Mouse (Mus musculus): ENCODE results near the gene Chrm3. TPM values are rescaled to one million over a fixed set of nuclear protein-coding genes. Genes with fewer than 3 reads are reported as not detected.

The Chrm3 gene
- polyA plus RNA-seq, 1 experiment = 2.6 TPM

- H3K4me1 ChIP-seq (ENCODE audit: control insufficient read depth, insufficient read depth, insufficient read length, low read length) = no peaks in the 10 kb centered on the region
- H3K4me3 ChIP-seq (ENCODE audit: low read depth, low read length) = no peak overlapping the region
- no peak overlapping the region for H3K27ac ChIP-seq (ENCODE audit: insufficient read depth, low read depth, low read length)
- TF ChIP-seq CTCF (IDR thresholded peaks at IDR 0.05; ENCODE audit: extremely low read depth, insufficient read length, insufficient replicate concordance, low read depth, low read length) (no peak), POLR2A (IDR thresholded peaks at IDR 0.05; ENCODE audit: low read depth, low read length) (no peak)
- 83% methylated on average over 8 of the region's 8 CpGs for WGBS
- no peaks in the 10 kb centered on the region for H3K27me3 ChIP-seq (ENCODE audit: control insufficient read depth, insufficient read depth, low read length)
- no peaks in the 10 kb centered on the region for H3K36me3 ChIP-seq (ENCODE audit: control insufficient read depth, insufficient read depth, low read length)
Observed at GRCm38 (mm10) chr13:10053301-10053889, 307.3 kb downstream of the Chrm3 start.

DNA sequence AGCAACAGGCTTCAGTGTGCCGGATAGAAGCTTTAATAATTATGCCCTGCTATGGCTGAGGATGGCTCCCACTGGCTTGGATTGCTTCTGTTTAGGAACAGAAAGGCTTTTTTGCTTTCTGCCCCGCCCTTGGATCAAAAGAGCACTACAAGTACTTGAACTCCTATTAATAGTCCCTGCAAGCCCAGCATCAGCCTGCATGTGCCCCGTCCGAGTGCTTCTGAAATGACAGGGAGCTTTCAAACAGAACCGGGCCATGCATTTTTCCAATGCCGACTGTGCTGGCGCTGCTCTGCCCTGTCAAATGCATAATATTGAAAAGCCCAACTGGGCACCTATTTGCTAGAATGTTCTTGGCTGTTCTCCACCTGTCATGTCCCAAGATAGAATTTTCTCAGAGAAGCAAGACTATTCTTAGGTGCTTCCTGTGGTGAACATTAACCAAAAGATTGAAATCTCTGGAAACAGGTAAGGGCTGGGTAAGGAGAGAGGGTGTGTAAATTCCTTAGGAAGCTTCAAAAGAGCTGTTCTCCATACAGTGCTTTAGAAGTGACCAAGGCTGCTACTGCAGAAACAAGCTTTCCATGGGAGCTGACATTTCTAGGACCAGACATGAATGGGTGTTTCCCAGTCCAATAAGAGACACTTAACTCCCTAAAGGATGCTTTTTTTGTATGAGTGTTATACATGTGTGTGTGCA lies 314.8 kb downstream of the Chrm3 start:
- 19% methylated on average over 7 of the region's 7 CpGs for WGBS
- no peak overlapping the region for H3K4me3 ChIP-seq (ENCODE audit: low read depth, low read length)
- no peak overlapping the region for H3K27ac ChIP-seq (ENCODE audit: insufficient read depth, low read depth, low read length)
- peaks cover 3% of the 10 kb centered on the region; the same call in 1 of the 2 replicates for H3K4me1 ChIP-seq (ENCODE audit: control insufficient read depth, insufficient read depth, insufficient read length, low read length)
- H3K36me3 ChIP-seq (ENCODE audit: control insufficient read depth, insufficient read depth, low read length) = no peaks in the 10 kb centered on the region
- no peak for TF ChIP-seq CTCF (IDR thresholded peaks at IDR 0.05; ENCODE audit: extremely low read depth, insufficient read length, insufficient replicate concordance, low read depth, low read length)
- no peak for TF ChIP-seq POLR2A (IDR thresholded peaks at IDR 0.05; ENCODE audit: low read depth, low read length)
- H3K27me3 ChIP-seq (ENCODE audit: control insufficient read depth, insufficient read depth, low read length) = no peaks in the 10 kb centered on the region

GRCm38 (mm10) chr13:10044084-10044483 lies 316.6 kb downstream of the Chrm3 start:
- Histone ChIP-seq H3K27ac (ENCODE audit: insufficient read depth, low read depth, low read length) (no peak overlapping the region), H3K36me3 (ENCODE audit: control insufficient read depth, insufficient read depth, low read length) (no peaks in the 10 kb centered on the region), H3K4me3 (ENCODE audit: low read depth, low read length) (no peak overlapping the region), H3K4me1 (ENCODE audit: control insufficient read depth, insufficient read depth, insufficient read length, low read length) (peaks cover 3% of the 10 kb centered on the region; the same call in 1 of the 2 replicates), H3K27me3 (ENCODE audit: control insufficient read depth, insufficient read depth, low read length) (no peaks in the 10 kb centered on the region)
- TF ChIP-seq POLR2A (IDR thresholded peaks at IDR 0.05; ENCODE audit: low read depth, low read length) (no peak), CTCF (IDR thresholded peaks at IDR 0.05; ENCODE audit: extremely low read depth, insufficient read length, insufficient replicate concordance, low read depth, low read length) (no peak)
- 72% methylated on average over 4 of the region's 4 CpGs for WGBS

- Histone ChIP-seq H3K4me1 (ENCODE audit: control insufficient read depth, insufficient read depth, insufficient read length, low read length) (no peaks in the 10 kb centered on the region), H3K36me3 (ENCODE audit: control insufficient read depth, insufficient read depth, low read length) (no peaks in the 10 kb centered on the region), H3K27me3 (ENCODE audit: control insufficient read depth, insufficient read depth, low read length) (no peaks in the 10 kb centered on the region), H3K4me3 (ENCODE audit: low read depth, low read length) (no peak overlapping the region), H3K27ac (ENCODE audit: insufficient read depth, low read depth, low read length) (no peak overlapping the region)
- TF ChIP-seq POLR2A (IDR thresholded peaks at IDR 0.05; ENCODE audit: low read depth, low read length) = no peak
- no peak for TF ChIP-seq CTCF (IDR thresholded peaks at IDR 0.05; ENCODE audit: extremely low read depth, insufficient read length, insufficient replicate concordance, low read depth, low read length)
- WGBS = 85% methylated on average over 18 of the region's 18 CpGs
Observed at GRCm38 (mm10) chr13:10033570-10034399, 326.9 kb downstream of the Chrm3 start.

DNA sequence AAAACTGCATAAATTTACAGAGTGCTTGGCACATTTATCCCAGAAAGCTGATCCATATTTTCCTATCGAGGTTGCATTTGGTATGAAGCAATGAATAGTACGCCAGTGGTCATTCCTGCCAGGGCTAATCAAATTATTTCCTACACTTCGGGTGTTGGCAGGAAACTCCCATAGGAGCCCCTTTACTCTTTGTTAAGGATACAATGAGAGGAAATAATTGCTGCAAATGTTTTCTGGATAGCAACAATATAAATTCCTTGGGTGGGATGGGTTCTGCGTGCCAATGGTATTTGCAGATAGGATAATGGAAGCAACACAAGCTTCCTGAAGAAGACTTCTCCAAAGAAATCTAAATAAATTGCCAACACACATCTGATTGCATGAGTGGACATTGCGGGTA lies 329.1 kb downstream of the Chrm3 start:
- no peaks in the 10 kb centered on the region for H3K4me1 ChIP-seq (ENCODE audit: control insufficient read depth, insufficient read depth, insufficient read length, low read length)
- WGBS = 70% methylated on average over 5 of the region's 5 CpGs
- no peak overlapping the region for H3K27ac ChIP-seq (ENCODE audit: insufficient read depth, low read depth, low read length)
- no peak overlapping the region for H3K4me3 ChIP-seq (ENCODE audit: low read depth, low read length)
- no peaks in the 10 kb centered on the region for H3K36me3 ChIP-seq (ENCODE audit: control insufficient read depth, insufficient read depth, low read length)
- H3K27me3 ChIP-seq (ENCODE audit: control insufficient read depth, insufficient read depth, low read length) = no peaks in the 10 kb centered on the region
- TF ChIP-seq POLR2A (IDR thresholded peaks at IDR 0.05; ENCODE audit: low read depth, low read length) (no peak), CTCF (IDR thresholded peaks at IDR 0.05; ENCODE audit: extremely low read depth, insufficient read length, insufficient replicate concordance, low read depth, low read length) (no peak)

DNA sequence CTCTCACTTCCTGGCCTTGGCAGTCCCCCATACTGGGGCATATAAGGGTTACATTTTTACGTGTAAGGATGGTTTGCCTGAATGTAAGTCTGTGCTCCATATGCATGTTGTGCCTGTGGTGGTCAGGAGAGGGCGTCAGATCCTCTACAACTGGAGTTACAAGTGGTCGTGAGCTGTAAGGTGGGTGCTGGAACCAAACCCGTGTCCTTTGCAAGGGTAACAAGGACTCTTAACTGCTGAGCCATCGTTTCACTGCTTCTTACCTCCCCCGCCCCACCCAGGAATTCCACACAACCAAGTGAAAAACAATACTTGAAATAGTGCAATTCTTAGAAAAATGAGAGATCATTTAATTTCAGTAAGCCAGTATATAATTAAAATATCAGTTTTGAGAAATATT lies 330.7 kb downstream of the Chrm3 start:
- H3K36me3 ChIP-seq (ENCODE audit: control insufficient read depth, insufficient read depth, low read length) = no peaks in the 10 kb centered on the region
- no peak overlapping the region for H3K27ac ChIP-seq (ENCODE audit: insufficient read depth, low read depth, low read length)
- no peaks in the 10 kb centered on the region for H3K27me3 ChIP-seq (ENCODE audit: control insufficient read depth, insufficient read depth, low read length)
- H3K4me1 ChIP-seq (ENCODE audit: control insufficient read depth, insufficient read depth, insufficient read length, low read length) = no peaks in the 10 kb centered on the region
- no peak overlapping the region for H3K4me3 ChIP-seq (ENCODE audit: low read depth, low read length)
- TF ChIP-seq POLR2A (IDR thresholded peaks at IDR 0.05; ENCODE audit: low read depth, low read length) = no peak
- no peak for TF ChIP-seq CTCF (IDR thresholded peaks at IDR 0.05; ENCODE audit: extremely low read depth, insufficient read length, insufficient replicate concordance, low read depth, low read length)
- WGBS = 85% methylated on average over 6 of the region's 6 CpGs

DNA sequence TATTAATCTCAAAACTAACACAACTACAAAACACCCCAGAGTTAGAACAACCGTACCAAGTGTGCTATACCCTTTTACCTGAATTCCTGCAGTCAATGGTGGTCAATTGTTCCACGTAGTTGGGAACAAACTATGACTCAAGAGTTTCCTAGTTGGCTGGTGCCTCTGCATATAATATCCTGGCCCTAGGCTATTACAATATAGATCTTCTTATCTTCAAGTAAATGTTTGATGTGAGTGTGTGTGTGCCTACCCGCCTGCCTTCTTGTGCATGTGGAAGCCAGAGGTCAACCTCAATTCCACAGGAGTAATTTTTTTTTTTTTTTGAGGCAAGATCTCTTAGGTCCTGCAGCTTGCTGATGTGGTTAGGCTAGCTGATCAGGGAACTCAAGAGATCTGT lies 335.5 kb downstream of the Chrm3 start:
- TF ChIP-seq CTCF (IDR thresholded peaks at IDR 0.05; ENCODE audit: extremely low read depth, insufficient read length, insufficient replicate concordance, low read depth, low read length) = no peak
- TF ChIP-seq POLR2A (IDR thresholded peaks at IDR 0.05; ENCODE audit: low read depth, low read length) = no peak
- Histone ChIP-seq H3K36me3 (ENCODE audit: control insufficient read depth, insufficient read depth, low read length) (no peaks in the 10 kb centered on the region), H3K27me3 (ENCODE audit: control insufficient read depth, insufficient read depth, low read length) (no peaks in the 10 kb centered on the region), H3K4me3 (ENCODE audit: low read depth, low read length) (no peak overlapping the region), H3K27ac (ENCODE audit: insufficient read depth, low read depth, low read length) (no peak overlapping the region), H3K4me1 (ENCODE audit: control insufficient read depth, insufficient read depth, insufficient read length, low read length) (no peaks in the 10 kb centered on the region)
- WGBS = 43% methylated on average over 3 of the region's 3 CpGs

Data from small intestine, adult 2 months (tissue).